Mouse (Mus musculus) brain, embryonic 18.5 days (tissue): ENCODE data around the gene Rasl11a.
"Not testable (repeated sequence)": the region's sequence is repeated elsewhere in the genome, so short reads cannot be mapped to it uniquely, and the experiment has no call there.

Source experiments
- DNase-seq: peaks from one replicate; pipeline ENCODE4 v3.0.0-alpha.2; 2012; ENCODE audit warnings: low read depth, low spot score

The Rasl11a gene

GRCm38 (mm10) chr5:146892904-146893303, 48.0 kb downstream of the Rasl11a start:
- no peak for DNase-seq

GRCm38 (mm10) chr5:146893478-146894182, 48.8 kb downstream of the Rasl11a start:
- no peak for DNase-seq

GRCm38 (mm10) chr5:146895667-146896066, 50.8 kb downstream of the Rasl11a start:
- DNase-seq: not testable (repeated sequence)

GRCm38 (mm10) chr5:146896973-146897372, 52.1 kb downstream of the Rasl11a start:
- DNase-seq: no peak
